In genomic region chr15:96185901-96186300, GRCm38 (mm10) we compare ENCODE assay signal across 16 mouse cellular contexts.
DNase-seq lines count a peak whose midpoint lies in the region; ATAC-seq lines count a peak whose summit lies in the region.
"Had no signal": no experiment of that assay in that cellular context is flagged by ENCODE, and none has a peak within 500 bp of the region (broad histone marks: within the 10 kb centered on the region; RNA-seq: fewer than 3 reads in every experiment).

No protein-coding gene starts in this region.

- no peak for ATAC-seq in hindbrain, embryonic 11.5 days (ENCODE audit: low FRiP score)
- 0 out of 2 replicates have a peak, but pooled peaks have one; percentile 8 for ATAC-seq in granulocyte monocyte progenitor cell, adult 5-6 weeks (replicated peaks; ENCODE audit: poor library complexity, severe bottlenecking)
- ATAC-seq: intestine, embryonic 16.5 days; midbrain, embryonic 13.5 days had no signal

- H3K9ac ChIP-seq in hindbrain, embryonic 11.5 days (ENCODE audit: low read depth, low read length) = no peak overlapping the region
- H3K9ac ChIP-seq: liver, embryonic 13.5 days; midbrain, embryonic 13.5 days; neural tube, embryonic 12.5 days had no signal

- H3K9me3 ChIP-seq in hindbrain, embryonic 10.5 days = no peaks in the 10 kb centered on the region
- H3K9me3 ChIP-seq in hindbrain, embryonic 11.5 days (ENCODE audit: control insufficient read depth, low read length) = no peaks in the 10 kb centered on the region
- H3K9me3 ChIP-seq: liver, embryonic 13.5 days; midbrain, embryonic 13.5 days; neural tube, embryonic 12.5 days had no signal

- H3K4me1 ChIP-seq in hindbrain, embryonic 10.5 days (replicated peaks) = peaks cover 9% of the 10 kb centered on the region; the same call in 1 of the 2 replicates
- H3K4me1 ChIP-seq in hindbrain, embryonic 11.5 days (replicated peaks; ENCODE audit: control insufficient read depth, insufficient read depth, low read length) = no peaks in the 10 kb centered on the region
- H3K4me1 ChIP-seq: liver, embryonic 13.5 days had no signal

- H3K27me3 ChIP-seq in hindbrain, embryonic 10.5 days (ENCODE audit: insufficient read depth, poor library complexity, severe bottlenecking) = no peaks in the 10 kb centered on the region
- no peaks in the 10 kb centered on the region for H3K27me3 ChIP-seq in hindbrain, embryonic 11.5 days (ENCODE audit: control insufficient read depth, insufficient read depth, low read length)
- H3K27me3 ChIP-seq: liver, embryonic 13.5 days; midbrain, embryonic 13.5 days; neural tube, embryonic 12.5 days had no signal

- H3K36me3 ChIP-seq in hindbrain, embryonic 10.5 days = no peaks in the 10 kb centered on the region
- no peaks in the 10 kb centered on the region for H3K36me3 ChIP-seq in hindbrain, embryonic 11.5 days (ENCODE audit: control insufficient read depth, insufficient read depth, low read length)
- H3K36me3 ChIP-seq: liver, embryonic 13.5 days; midbrain, embryonic 13.5 days; neural tube, embryonic 12.5 days had no signal

- 36% methylated on average over 5 of the region's 6 CpGs for WGBS in hindbrain, embryonic 10.5 days
- 57% methylated on average over 5 of the region's 6 CpGs for WGBS in hindbrain, embryonic 11.5 days

- 0 out of 2 replicates have a peak overlapping the region, but pooled peaks have one; percentile 12 for H3K27ac ChIP-seq in hindbrain, embryonic 10.5 days
- no peak overlapping the region for H3K27ac ChIP-seq in hindbrain, embryonic 11.5 days (ENCODE audit: low read depth, low read length)
- H3K27ac ChIP-seq: liver, embryonic 13.5 days; midbrain, embryonic 13.5 days; neural tube, embryonic 12.5 days had no signal

- no peak overlapping the region for H3K4me3 ChIP-seq in hindbrain, embryonic 10.5 days
- no peak overlapping the region for H3K4me3 ChIP-seq in hindbrain, embryonic 11.5 days (ENCODE audit: low read depth, low read length)
- H3K4me3 ChIP-seq: liver, embryonic 13.5 days; midbrain, embryonic 13.5 days; neural tube, embryonic 12.5 days had no signal

- H3K4me2 ChIP-seq in hindbrain, embryonic 11.5 days (replicated peaks; ENCODE audit: low read depth, low read length) = no peak overlapping the region
- H3K4me2 ChIP-seq: liver, embryonic 13.5 days; midbrain, embryonic 13.5 days had no signal

- DNase-seq in hindbrain, embryonic 10.5 days (ENCODE audit: low spot score) = peak; percentile 6
- no peak for DNase-seq in hindbrain, embryonic 11.5 days (ENCODE audit: low spot score)
- DNase-seq in embryo, embryonic 11 days = peak; percentile 35
- DNase-seq in thymus, postnatal 25 days = peak; percentile 43
- DNase-seq in left cerebral cortex, adult 8-10 months (ENCODE audit: low spot score in 2 of 2) = no peak
- no peak for DNase-seq in adrenal gland, adult 18-20 months (ENCODE audit: low spot score in 2 of 2)
- DNase-seq: adrenal gland, postnatal 14 days; cerebellum, postnatal 36 days; kidney, postnatal 25 days; liver, embryonic 13.5 days; lung, postnatal 36 days; right cerebral cortex, adult 18-20 months had no signal

Comparison
In these comparisons a context has a peak if more than half of its experiments do, and no peak if none do; other contexts are left out.
1. DNase-seq: peak in hindbrain, embryonic 10.5 days (single experiment), embryo, embryonic 11 days (single experiment) and thymus, postnatal 25 days (single experiment); none in hindbrain, embryonic 11.5 days (single experiment), left cerebral cortex, adult 8-10 months (0 of 2) and adrenal gland, adult 18-20 months (0 of 2).